Mouse (Mus musculus) erythroblast, adult 5-6 weeks (primary cell): Measurements from ENCODE around the gene H2-Q1. TPM values are rescaled to one million over a fixed set of nuclear protein-coding genes. Genes with fewer than 3 reads are reported as not detected.
"Not testable (repeated sequence)": the region's sequence is repeated elsewhere in the genome, so short reads cannot be mapped to it uniquely, and the experiment has no call there.

Experiments used
- ATAC-seq: replicated peaks from 2 replicates; pipeline ENCODE4 v1.8.0; 2016; ENCODE audit warnings: moderate number of reproducible peaks, mild to moderate bottlenecking, moderate TSS enrichment, inconsistent platforms; ENCODE audit not compliant: poor library complexity, low FRiP score, severe bottlenecking
- total RNA-seq, 2 experiments: library from RNA; stranded (forward) in 1 of 2; stranded (reverse) in 1 of 2; fragments of 150-400 nt in 1 of 2; fragments of 200-764, 138-1000 nt in 1 of 2; gene quantifications; 2 replicates each; pipeline versions ENCODE4 v1.2.3 to v1.2.4; 2015 to 2017; ENCODE audit warnings: low replicate concordance in 2 of 2

Gene H2-Q1
- total RNA-seq, 2 experiments from 2014 or later: not detected

GRCm38 (mm10) chr17:35331546-35331945, 11.3 kb downstream of the H2-Q1 start:
- not testable (repeated sequence) for ATAC-seq

GRCm38 (mm10) chr17:35342071-35342671, 22.0 kb downstream of the H2-Q1 start, which contains the start of gene H2-Q2:
H2-Q2 (plus strand) TSS chr17:35342242.
- no peak for ATAC-seq

- ATAC-seq: no peak
Observed at GRCm38 (mm10) chr17:35342711-35343476, 22.7 kb downstream of the H2-Q1 start.

GRCm38 (mm10) chr17:35347659-35348058, 27.5 kb downstream of the H2-Q1 start:
- ATAC-seq: not testable (repeated sequence)

GRCm38 (mm10) chr17:35353275-35353674, 33.1 kb downstream of the H2-Q1 start:
- ATAC-seq: not testable (repeated sequence)

- no peak for ATAC-seq
Observed at GRCm38 (mm10) chr17:35354071-35354470, 33.9 kb downstream of the H2-Q1 start.

GRCm38 (mm10) chr17:35357086-35357485, 36.9 kb downstream of the H2-Q1 start:
- no peak for ATAC-seq

- ATAC-seq: no peak
Observed at GRCm38 (mm10) chr17:35358763-35359469, 38.7 kb downstream of the H2-Q1 start.

- no peak for ATAC-seq
Observed at GRCm38 (mm10) chr17:35359470-35359862, 39.3 kb downstream of the H2-Q1 start.

Other genes starting within 250 kb of the H2-Q1 start
Only the 30 nearest of the 33 such genes appear.
- gene Ly6g6f, start 234.8 kb upstream of the H2-Q1 start, total RNA-seq (2015; ENCODE audit: low replicate concordance): not detected in 2 replicates
- gene Ly6g6f, start 234.8 kb upstream of the H2-Q1 start, total RNA-seq (2017; ENCODE audit: low replicate concordance): not detected in 2 replicates
- gene Abhd16a, start 231.1 kb upstream of the H2-Q1 start, total RNA-seq (2015; ENCODE audit: low replicate concordance): 28.1 and 36.8 TPM in 2 replicates
- gene Abhd16a, start 231.1 kb upstream of the H2-Q1 start, total RNA-seq (2017; ENCODE audit: low replicate concordance): 33.3 and 63.0 TPM in 2 replicates
- gene Ly6g5c, start 212.1 kb upstream of the H2-Q1 start, total RNA-seq (2015; ENCODE audit: low replicate concordance): not detected in 2 replicates
- not detected in 2 replicates for gene Ly6g5c, start 212.1 kb upstream of the H2-Q1 start, total RNA-seq (2017; ENCODE audit: low replicate concordance)
- gene Ly6g5b, start 205.0 kb upstream of the H2-Q1 start, total RNA-seq (2015; ENCODE audit: low replicate concordance): 7.7 TPM in 1 of 2 replicates, not detected in the other
- gene Ly6g5b, start 205.0 kb upstream of the H2-Q1 start, total RNA-seq (2017; ENCODE audit: low replicate concordance): 0.34 TPM in 1 of 2 replicates, not detected in the other
- 10.9 and 14.8 TPM in 2 replicates for gene Gpank1, start 198.9 kb upstream of the H2-Q1 start, total RNA-seq (2015; ENCODE audit: low replicate concordance)
- gene Gpank1, start 198.9 kb upstream of the H2-Q1 start, total RNA-seq (2017; ENCODE audit: low replicate concordance): 15.8 and 20.4 TPM in 2 replicates
- gene Csnk2b, start 198.4 kb upstream of the H2-Q1 start, total RNA-seq (2015; ENCODE audit: low replicate concordance): 156 and 181 TPM in 2 replicates
- 76.5 and 112 TPM in 2 replicates for gene Csnk2b, start 198.4 kb upstream of the H2-Q1 start, total RNA-seq (2017; ENCODE audit: low replicate concordance)
- 0.63 and 1.5 TPM in 2 replicates for gene D17H6S53E, start 194.0 kb upstream of the H2-Q1 start, total RNA-seq (2015; ENCODE audit: low replicate concordance)
- gene D17H6S53E, start 194.0 kb upstream of the H2-Q1 start, total RNA-seq (2017; ENCODE audit: low replicate concordance): 2.6 and 2.8 TPM in 2 replicates
- gene Apom, start 188.4 kb upstream of the H2-Q1 start, total RNA-seq (2015; ENCODE audit: low replicate concordance): not detected in 2 replicates
- 0.94 TPM in 1 of 2 replicates, not detected in the other for gene Apom, start 188.4 kb upstream of the H2-Q1 start, total RNA-seq (2017; ENCODE audit: low replicate concordance)
- 23.8 and 47.9 TPM in 2 replicates for gene Bag6, start 185.2 kb upstream of the H2-Q1 start, total RNA-seq (2015; ENCODE audit: low replicate concordance)
- gene Bag6, start 185.2 kb upstream of the H2-Q1 start, total RNA-seq (2017; ENCODE audit: low replicate concordance): 48.1 and 71.4 TPM in 2 replicates
- 70.2 and 111 TPM in 2 replicates for gene Prrc2a, start 155.5 kb upstream of the H2-Q1 start, total RNA-seq (2015; ENCODE audit: low replicate concordance)
- gene Prrc2a, start 155.5 kb upstream of the H2-Q1 start, total RNA-seq (2017; ENCODE audit: low replicate concordance): 15.1 and 22.6 TPM in 2 replicates
- gene Aif1, start 144.3 kb upstream of the H2-Q1 start, total RNA-seq (2015; ENCODE audit: low replicate concordance): 14.4 and 19.8 TPM in 2 replicates
- gene Aif1, start 144.3 kb upstream of the H2-Q1 start, total RNA-seq (2017; ENCODE audit: low replicate concordance): 8.7 and 15.8 TPM in 2 replicates
- 55.5 and 77.7 TPM in 2 replicates for gene Lst1, start 132.0 kb upstream of the H2-Q1 start, total RNA-seq (2015; ENCODE audit: low replicate concordance)
- 32.2 and 57.3 TPM in 2 replicates for gene Lst1, start 132.0 kb upstream of the H2-Q1 start, total RNA-seq (2017; ENCODE audit: low replicate concordance)
- 4.6 TPM in 1 of 2 replicates, not detected in the other for gene Ltb, start 126.0 kb upstream of the H2-Q1 start, total RNA-seq (2015; ENCODE audit: low replicate concordance)
- gene Ltb, start 126.0 kb upstream of the H2-Q1 start, total RNA-seq (2017; ENCODE audit: low replicate concordance): 1.7 and 3.8 TPM in 2 replicates
- gene Tnf, start 118.4 kb upstream of the H2-Q1 start, total RNA-seq (2015; ENCODE audit: low replicate concordance): 10.7 and 19.2 TPM in 2 replicates
- gene Tnf, start 118.4 kb upstream of the H2-Q1 start, total RNA-seq (2017; ENCODE audit: low replicate concordance): 2.8 and 8.3 TPM in 2 replicates
- gene Lta, start 115.1 kb upstream of the H2-Q1 start, total RNA-seq (2015; ENCODE audit: low replicate concordance): not detected in 2 replicates
- not detected in 2 replicates for gene Lta, start 115.1 kb upstream of the H2-Q1 start, total RNA-seq (2017; ENCODE audit: low replicate concordance)
- gene Gm16181, start 99.6 kb upstream of the H2-Q1 start, total RNA-seq (2015; ENCODE audit: low replicate concordance): not detected in 2 replicates
- not detected in 2 replicates for gene Gm16181, start 99.6 kb upstream of the H2-Q1 start, total RNA-seq (2017; ENCODE audit: low replicate concordance)
- gene Atp6v1g2, start 86.7 kb upstream of the H2-Q1 start, total RNA-seq (2015; ENCODE audit: low replicate concordance): 1.0 and 2.7 TPM in 2 replicates
- gene Atp6v1g2, start 86.7 kb upstream of the H2-Q1 start, total RNA-seq (2017; ENCODE audit: low replicate concordance): 3.8 TPM in 1 of 2 replicates, not detected in the other
- gene Nfkbil1, start 84.6 kb upstream of the H2-Q1 start, total RNA-seq (2015; ENCODE audit: low replicate concordance): 0.58 and 1.0 TPM in 2 replicates
- gene Nfkbil1, start 84.6 kb upstream of the H2-Q1 start, total RNA-seq (2017; ENCODE audit: low replicate concordance): 2.2 TPM in 1 of 2 replicates, not detected in the other
- 65.7 and 80.5 TPM in 2 replicates for gene Ddx39b, start 78.7 kb upstream of the H2-Q1 start, total RNA-seq (2015; ENCODE audit: low replicate concordance)
- gene Ddx39b, start 78.7 kb upstream of the H2-Q1 start, total RNA-seq (2017; ENCODE audit: low replicate concordance): 48.1 and 50.2 TPM in 2 replicates
- 117 and 224 TPM in 2 replicates for gene H2-D1, start 57.7 kb upstream of the H2-Q1 start, total RNA-seq (2015; ENCODE audit: low replicate concordance)
- 217 and 402 TPM in 2 replicates for gene H2-D1, start 57.7 kb upstream of the H2-Q1 start, total RNA-seq (2017; ENCODE audit: low replicate concordance)
- gene H2-Q2, start 21.8 kb downstream of the H2-Q1 start, total RNA-seq (2015; ENCODE audit: low replicate concordance): not detected in 2 replicates
- not detected in 2 replicates for gene H2-Q2, start 21.8 kb downstream of the H2-Q1 start, total RNA-seq (2017; ENCODE audit: low replicate concordance)
- 3.6 and 5.6 TPM in 2 replicates for gene H2-Q4, start 59.2 kb downstream of the H2-Q1 start, total RNA-seq (2015; ENCODE audit: low replicate concordance)
- 8.3 and 8.9 TPM in 2 replicates for gene H2-Q4, start 59.2 kb downstream of the H2-Q1 start, total RNA-seq (2017; ENCODE audit: low replicate concordance)
- 5.6 and 8.5 TPM in 2 replicates for gene H2-Q6, start 104.4 kb downstream of the H2-Q1 start, total RNA-seq (2015; ENCODE audit: low replicate concordance)
- gene H2-Q6, start 104.4 kb downstream of the H2-Q1 start, total RNA-seq (2017; ENCODE audit: low replicate concordance): 5.9 and 7.7 TPM in 2 replicates
- 15.3 and 26.3 TPM in 2 replicates for gene H2-Q7, start 118.8 kb downstream of the H2-Q1 start, total RNA-seq (2015; ENCODE audit: low replicate concordance)
- gene H2-Q7, start 118.8 kb downstream of the H2-Q1 start, total RNA-seq (2017; ENCODE audit: low replicate concordance): 0.77 and 7.4 TPM in 2 replicates
- gene H2-Q10, start 149.7 kb downstream of the H2-Q1 start, total RNA-seq (2015; ENCODE audit: low replicate concordance): 0.84 and 8.3 TPM in 2 replicates
- 1.0 and 2.5 TPM in 2 replicates for gene H2-Q10, start 149.7 kb downstream of the H2-Q1 start, total RNA-seq (2017; ENCODE audit: low replicate concordance)
- gene Pou5f1, start 185.6 kb downstream of the H2-Q1 start, total RNA-seq (2015; ENCODE audit: low replicate concordance): 1.0 TPM in 1 of 2 replicates, not detected in the other
- not detected in 2 replicates for gene Pou5f1, start 185.6 kb downstream of the H2-Q1 start, total RNA-seq (2017; ENCODE audit: low replicate concordance)
- gene Tcf19, start 196.4 kb downstream of the H2-Q1 start, total RNA-seq (2015; ENCODE audit: low replicate concordance): 18.4 and 30.3 TPM in 2 replicates
- gene Tcf19, start 196.4 kb downstream of the H2-Q1 start, total RNA-seq (2017; ENCODE audit: low replicate concordance): 18.8 and 19.0 TPM in 2 replicates
- 4.2 and 9.4 TPM in 2 replicates for gene Cchcr1, start 196.7 kb downstream of the H2-Q1 start, total RNA-seq (2015; ENCODE audit: low replicate concordance)
- 25.9 and 66.8 TPM in 2 replicates for gene Cchcr1, start 196.7 kb downstream of the H2-Q1 start, total RNA-seq (2017; ENCODE audit: low replicate concordance)
- 1.3 TPM in 1 of 2 replicates, not detected in the other for gene Psors1c2, start 212.8 kb downstream of the H2-Q1 start, total RNA-seq (2015; ENCODE audit: low replicate concordance)
- not detected in 2 replicates for gene Psors1c2, start 212.8 kb downstream of the H2-Q1 start, total RNA-seq (2017; ENCODE audit: low replicate concordance)
- gene Cdsn, start 231.7 kb downstream of the H2-Q1 start, total RNA-seq (2015; ENCODE audit: low replicate concordance): not detected in 2 replicates
- gene Cdsn, start 231.7 kb downstream of the H2-Q1 start, total RNA-seq (2017; ENCODE audit: low replicate concordance): not detected in 2 replicates